8 mouse cellular contexts compared by ENCODE assay signal in the genomic region with DNA sequence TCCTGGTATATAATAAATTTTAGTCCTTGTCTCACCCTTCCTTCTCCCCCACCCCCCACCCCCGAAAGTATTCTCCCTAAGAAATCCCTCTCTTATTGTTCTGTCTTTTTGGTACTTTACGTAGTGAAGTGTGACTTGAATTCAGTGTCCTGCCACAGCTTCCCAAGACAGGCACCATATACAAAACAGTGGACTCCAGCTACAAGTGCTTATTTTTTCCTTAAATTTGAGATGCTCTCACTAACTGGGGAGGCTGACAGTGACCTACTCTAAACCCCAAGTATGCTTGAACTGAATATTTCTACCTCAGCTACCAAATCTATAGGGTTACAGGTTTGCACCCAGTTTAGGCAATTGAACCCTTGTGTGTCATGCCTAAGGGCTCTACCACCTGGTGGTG. TPM values are rescaled to one million over a fixed set of nuclear protein-coding genes. Genes with fewer than 3 reads are reported as not detected.
DNase-seq lines count a peak whose midpoint lies in the region; ATAC-seq lines count a peak whose summit lies in the region.

No protein-coding gene starts in this region.

- WGBS in forebrain, embryonic 10.5 days: 77% methylated on average over 2 of the region's 2 CpGs
- 73% methylated on average over 2 of the region's 2 CpGs for WGBS in forebrain, embryonic 16.5 days
- 79% methylated on average over 2 of the region's 2 CpGs for WGBS in kidney, embryonic 15.5 days
- WGBS in kidney, embryonic 14.5 days: 85% methylated on average over 2 of the region's 2 CpGs
- 82% methylated on average over 2 of the region's 2 CpGs for WGBS in embryonic facial prominence, embryonic 14.5 days
- WGBS in midbrain, embryonic 14.5 days: 70% methylated on average over 2 of the region's 2 CpGs

- ATAC-seq in forebrain, embryonic 16.5 days: no peak
- no peak for ATAC-seq in kidney, embryonic 15.5 days (replicated peaks; ENCODE audit: low FRiP score)
- ATAC-seq in kidney, embryonic 14.5 days (ENCODE audit: low FRiP score, low TSS enrichment): no peak
- no peak for ATAC-seq in embryonic facial prominence, embryonic 14.5 days (ENCODE audit: low read depth)
- no peak for ATAC-seq in midbrain, embryonic 14.5 days (ENCODE audit: low FRiP score, low TSS enrichment)

- peaks cover 6% of the 10 kb centered on the region for H3K36me3 ChIP-seq in forebrain, embryonic 10.5 days (replicated peaks)
- H3K36me3 ChIP-seq in forebrain, embryonic 16.5 days (ENCODE audit: control insufficient read depth, insufficient read depth): peaks cover 2% of the 10 kb centered on the region; the same call in 1 of the 2 replicates
- no peaks in the 10 kb centered on the region for H3K36me3 ChIP-seq in kidney, embryonic 15.5 days
- no peaks in the 10 kb centered on the region; the same call in 1 of the 2 replicates for H3K36me3 ChIP-seq in kidney, embryonic 14.5 days (ENCODE audit: control insufficient read depth, insufficient read depth, low read length)
- H3K36me3 ChIP-seq in embryonic facial prominence, embryonic 14.5 days (ENCODE audit: control insufficient read depth, insufficient read depth, low read length): 0 out of 2 replicates have a peak, but pooled peaks cover 6% of the 10 kb centered on the region
- peaks cover 12% of the 10 kb centered on the region for H3K36me3 ChIP-seq in midbrain, embryonic 14.5 days (ENCODE audit: control insufficient read depth, insufficient read depth, low read length)

- no peak overlapping the region for H3K4me2 ChIP-seq in forebrain, embryonic 16.5 days (ENCODE audit: low read length)
- H3K4me2 ChIP-seq in kidney, embryonic 15.5 days: peak overlapping the region; percentile 68; the same call in 1 of the 2 replicates
- H3K4me2 ChIP-seq in kidney, embryonic 14.5 days (replicated peaks; ENCODE audit: low read depth, low read length): no peak overlapping the region
- H3K4me2 ChIP-seq in embryonic facial prominence, embryonic 14.5 days (ENCODE audit: low read depth, low read length): peak overlapping the region; percentile 70; the same call in 1 of the 2 replicates
- H3K4me2 ChIP-seq in midbrain, embryonic 14.5 days (ENCODE audit: low read length): peak overlapping the region; percentile 69

- peaks cover 17% of the 10 kb centered on the region for H3K4me1 ChIP-seq in forebrain, embryonic 10.5 days
- peaks cover 13% of the 10 kb centered on the region for H3K4me1 ChIP-seq in forebrain, embryonic 16.5 days (replicated peaks; ENCODE audit: control insufficient read depth, insufficient read depth, low read length)
- H3K4me1 ChIP-seq in kidney, embryonic 15.5 days: peaks cover 13% of the 10 kb centered on the region; the same call in 1 of the 2 replicates
- H3K4me1 ChIP-seq in kidney, embryonic 14.5 days (ENCODE audit: control insufficient read depth, insufficient read depth, low read length): no peaks in the 10 kb centered on the region
- H3K4me1 ChIP-seq in embryonic facial prominence, embryonic 14.5 days (ENCODE audit: control insufficient read depth, insufficient read depth, low read length): peaks cover 7% of the 10 kb centered on the region
- H3K4me1 ChIP-seq in midbrain, embryonic 14.5 days (ENCODE audit: control insufficient read depth, insufficient read depth, low read length): no peaks in the 10 kb centered on the region

- no peak overlapping the region for H3K4me3 ChIP-seq in forebrain, embryonic 10.5 days
- no peak overlapping the region for H3K4me3 ChIP-seq in forebrain, embryonic 16.5 days (replicated peaks; ENCODE audit: low read length)
- H3K4me3 ChIP-seq in kidney, embryonic 15.5 days (replicated peaks): peak overlapping the region; percentile 94
- H3K4me3 ChIP-seq in kidney, embryonic 14.5 days (ENCODE audit: low read length): no peak overlapping the region
- H3K4me3 ChIP-seq in embryonic facial prominence, embryonic 14.5 days (ENCODE audit: low read depth, low read length): 0 out of 2 replicates have a peak overlapping the region, but pooled peaks have one; percentile 60
- H3K4me3 ChIP-seq in midbrain, embryonic 14.5 days (replicated peaks; ENCODE audit: low read depth, low read length): no peak overlapping the region

- no peaks in the 10 kb centered on the region for H3K9me3 ChIP-seq in forebrain, embryonic 10.5 days
- H3K9me3 ChIP-seq in forebrain, embryonic 16.5 days (ENCODE audit: control insufficient read depth, low read length): no peaks in the 10 kb centered on the region
- no peaks in the 10 kb centered on the region for H3K9me3 ChIP-seq in kidney, embryonic 15.5 days (replicated peaks)
- H3K9me3 ChIP-seq in kidney, embryonic 14.5 days (ENCODE audit: control insufficient read depth, low read length): no peaks in the 10 kb centered on the region
- H3K9me3 ChIP-seq in embryonic facial prominence, embryonic 14.5 days (ENCODE audit: control insufficient read depth, low read length): no peaks in the 10 kb centered on the region
- no peaks in the 10 kb centered on the region for H3K9me3 ChIP-seq in midbrain, embryonic 14.5 days (ENCODE audit: control insufficient read depth, low read length)

- no peak overlapping the region for H3K9ac ChIP-seq in forebrain, embryonic 16.5 days (replicated peaks; ENCODE audit: low read depth, low read length)
- no peak overlapping the region for H3K9ac ChIP-seq in kidney, embryonic 15.5 days
- H3K9ac ChIP-seq in kidney, embryonic 14.5 days (ENCODE audit: low read depth, low read length): no peak overlapping the region
- H3K9ac ChIP-seq in embryonic facial prominence, embryonic 14.5 days (ENCODE audit: low read depth, low read length): no peak overlapping the region
- no peak overlapping the region for H3K9ac ChIP-seq in midbrain, embryonic 14.5 days (replicated peaks; ENCODE audit: low read length)

- H3K27ac ChIP-seq in forebrain, embryonic 10.5 days: 0 out of 2 replicates have a peak overlapping the region, but pooled peaks have one; percentile 91
- no peak overlapping the region for H3K27ac ChIP-seq in forebrain, embryonic 16.5 days (ENCODE audit: low read length)
- no peak overlapping the region for H3K27ac ChIP-seq in kidney, embryonic 15.5 days
- H3K27ac ChIP-seq in kidney, embryonic 14.5 days (ENCODE audit: low read depth, low read length): no peak overlapping the region
- H3K27ac ChIP-seq in embryonic facial prominence, embryonic 14.5 days (replicated peaks; ENCODE audit: low read depth, low read length): no peak overlapping the region
- no peak overlapping the region for H3K27ac ChIP-seq in midbrain, embryonic 14.5 days (replicated peaks; ENCODE audit: low read depth, low read length)

- DNase-seq in forebrain, embryonic 10.5 days (ENCODE audit: extremely low spot score, low spot score): no peak
- no peak for DNase-seq in embryonic facial prominence, embryonic 14.5 days (ENCODE audit: low spot score)
- no peak for DNase-seq in midbrain, embryonic 14.5 days
- no peak for DNase-seq in thymus, postnatal 14 days
- DNase-seq in c-Kit-positive CD71-positive TER-119-positive erythroid progenitor cells, embryonic 14.5 days (ENCODE audit: low spot score): no peak

- no peaks in the 10 kb centered on the region for H3K27me3 ChIP-seq in forebrain, embryonic 10.5 days (ENCODE audit: poor library complexity, severe bottlenecking)
- no peaks in the 10 kb centered on the region for H3K27me3 ChIP-seq in forebrain, embryonic 16.5 days (replicated peaks; ENCODE audit: control insufficient read depth, insufficient read depth, low read length)
- no peaks in the 10 kb centered on the region for H3K27me3 ChIP-seq in kidney, embryonic 15.5 days
- H3K27me3 ChIP-seq in kidney, embryonic 14.5 days (ENCODE audit: control insufficient read depth, insufficient read depth, low read length): no peaks in the 10 kb centered on the region
- H3K27me3 ChIP-seq in embryonic facial prominence, embryonic 14.5 days (replicated peaks; ENCODE audit: control insufficient read depth, insufficient read depth, low read length): no peaks in the 10 kb centered on the region
- no peaks in the 10 kb centered on the region for H3K27me3 ChIP-seq in midbrain, embryonic 14.5 days (ENCODE audit: control insufficient read depth, insufficient read depth, low read length)

RNA-seq across cellular contexts. Expression of a gene that starts 1.0 kb away (rescaled TPM):
- 33.8 and 35.4 TPM in 2 replicates for polyA plus RNA-seq in forebrain, embryonic 10.5 days (2016; fragmentation: Nextera tagmentation; extraction: Ambion mirVana)
- 31.4 and 33.2 TPM in 2 replicates for polyA plus RNA-seq in forebrain, embryonic 16.5 days (2015; fragmentation: Nextera tagmentation; extraction: Ambion mirVana)
- 45.1 and 48.2 TPM in 2 replicates for polyA plus RNA-seq in kidney, embryonic 15.5 days (2015; fragmentation: Nextera tagmentation; extraction: Ambion mirVana)
- 46.2 and 47.4 TPM in 2 replicates for polyA plus RNA-seq in kidney, embryonic 14.5 days (2014; fragmentation: Nextera tagmentation; extraction: Ambion mirVana)
- polyA plus RNA-seq in embryonic facial prominence, embryonic 14.5 days (2014; fragmentation: Nextera tagmentation; extraction: Ambion mirVana): 35.0 and 38.4 TPM in 2 replicates
- 28.4 and 34.6 TPM in 2 replicates for polyA plus RNA-seq in midbrain, embryonic 14.5 days (2014; fragmentation: Nextera tagmentation; extraction: Ambion mirVana)

RNA-seq across cellular contexts. Expression of a gene that starts 55.6 kb away (rescaled TPM):
- polyA plus RNA-seq in forebrain, embryonic 10.5 days (2016; fragmentation: Nextera tagmentation; extraction: Ambion mirVana): 12.6 and 12.7 TPM in 2 replicates
- polyA plus RNA-seq in forebrain, embryonic 16.5 days (2015; fragmentation: Nextera tagmentation; extraction: Ambion mirVana): 26.0 and 28.3 TPM in 2 replicates
- polyA plus RNA-seq in kidney, embryonic 15.5 days (2015; fragmentation: Nextera tagmentation; extraction: Ambion mirVana): 13.0 and 14.4 TPM in 2 replicates
- 17.9 and 22.8 TPM in 2 replicates for polyA plus RNA-seq in kidney, embryonic 14.5 days (2014; fragmentation: Nextera tagmentation; extraction: Ambion mirVana)
- polyA plus RNA-seq in embryonic facial prominence, embryonic 14.5 days (2014; fragmentation: Nextera tagmentation; extraction: Ambion mirVana): 23.3 and 24.9 TPM in 2 replicates
- 52.3 and 58.9 TPM in 2 replicates for polyA plus RNA-seq in midbrain, embryonic 14.5 days (2014; fragmentation: Nextera tagmentation; extraction: Ambion mirVana)

Comparison
In these comparisons a context has a peak if more than half of its experiments do, and no peak if none do; other contexts are left out.
1. H3K4me3 ChIP-seq: peak in kidney, embryonic 15.5 days (single experiment) and embryonic facial prominence, embryonic 14.5 days (single experiment); none in forebrain, embryonic 10.5 days (single experiment), forebrain, embryonic 16.5 days (single experiment), kidney, embryonic 14.5 days (single experiment) and midbrain, embryonic 14.5 days (single experiment).
2. H3K4me2 ChIP-seq: peak in kidney, embryonic 15.5 days (single experiment), embryonic facial prominence, embryonic 14.5 days (single experiment) and midbrain, embryonic 14.5 days (single experiment); none in forebrain, embryonic 16.5 days (single experiment) and kidney, embryonic 14.5 days (single experiment).